Mouse (Mus musculus): ENCODE data around the gene Vim. TPM values are rescaled to one million over a fixed set of nuclear protein-coding genes. Genes with fewer than 3 reads are reported as not detected.
"Not testable (repeated sequence)": the region's sequence is repeated elsewhere in the genome, so short reads cannot be mapped to it uniquely, and the experiment has no call there.

Gene Vim
- total RNA-seq, 2 experiments from 2014 or later: 816 to 949 TPM

DNA sequence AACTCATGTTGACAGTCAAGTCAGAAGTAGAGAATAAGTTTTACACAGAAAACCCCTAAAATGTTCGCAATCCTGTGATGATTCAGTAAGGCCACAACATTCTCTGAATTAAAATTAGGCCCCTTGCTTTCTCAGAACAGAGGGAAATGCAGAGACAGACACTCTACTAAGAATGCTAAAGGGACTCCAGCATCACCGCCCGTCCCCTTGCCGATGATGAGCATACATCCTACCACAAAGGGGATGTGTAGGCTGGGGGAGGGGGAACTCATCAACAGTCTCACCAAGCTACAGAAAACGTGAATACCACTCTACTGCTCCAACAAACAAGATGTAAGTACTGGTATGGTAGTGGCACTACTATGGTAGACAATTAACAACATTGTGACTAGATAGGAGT, 14.0 kb upstream of the Vim start:
- no peak for ATAC-seq (replicated peaks; ENCODE audit: poor library complexity)

GRCm38 (mm10) chr2:13560396-13560795, 13.3 kb upstream of the Vim start:
- ATAC-seq (replicated peaks; ENCODE audit: poor library complexity): no peak

DNA sequence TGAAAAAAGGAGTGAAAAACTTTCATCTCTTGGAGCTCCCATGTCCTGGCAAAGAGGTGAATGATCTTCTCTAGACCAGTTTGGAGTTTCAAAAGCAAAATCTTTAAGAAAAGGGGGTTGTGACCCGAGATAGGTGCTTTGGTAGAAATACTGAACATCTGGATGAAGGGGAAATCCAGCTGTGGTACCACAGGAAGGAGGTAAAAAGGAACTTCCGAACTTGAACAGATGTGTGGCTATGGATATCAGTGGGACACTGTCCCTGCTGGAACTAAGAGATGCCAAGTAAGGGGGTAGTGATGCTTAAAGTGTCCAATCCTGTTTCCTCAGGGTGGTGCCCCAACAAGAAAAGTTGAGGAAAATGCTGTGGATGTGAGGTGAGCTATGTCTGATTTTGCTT, 3.6 kb upstream of the Vim start:
- ATAC-seq (replicated peaks; ENCODE audit: poor library complexity): no peak

- no peak for ATAC-seq (replicated peaks; ENCODE audit: poor library complexity)
Observed at GRCm38 (mm10) chr2:13572101-13572553, 1.6 kb upstream of the Vim start.

DNA sequence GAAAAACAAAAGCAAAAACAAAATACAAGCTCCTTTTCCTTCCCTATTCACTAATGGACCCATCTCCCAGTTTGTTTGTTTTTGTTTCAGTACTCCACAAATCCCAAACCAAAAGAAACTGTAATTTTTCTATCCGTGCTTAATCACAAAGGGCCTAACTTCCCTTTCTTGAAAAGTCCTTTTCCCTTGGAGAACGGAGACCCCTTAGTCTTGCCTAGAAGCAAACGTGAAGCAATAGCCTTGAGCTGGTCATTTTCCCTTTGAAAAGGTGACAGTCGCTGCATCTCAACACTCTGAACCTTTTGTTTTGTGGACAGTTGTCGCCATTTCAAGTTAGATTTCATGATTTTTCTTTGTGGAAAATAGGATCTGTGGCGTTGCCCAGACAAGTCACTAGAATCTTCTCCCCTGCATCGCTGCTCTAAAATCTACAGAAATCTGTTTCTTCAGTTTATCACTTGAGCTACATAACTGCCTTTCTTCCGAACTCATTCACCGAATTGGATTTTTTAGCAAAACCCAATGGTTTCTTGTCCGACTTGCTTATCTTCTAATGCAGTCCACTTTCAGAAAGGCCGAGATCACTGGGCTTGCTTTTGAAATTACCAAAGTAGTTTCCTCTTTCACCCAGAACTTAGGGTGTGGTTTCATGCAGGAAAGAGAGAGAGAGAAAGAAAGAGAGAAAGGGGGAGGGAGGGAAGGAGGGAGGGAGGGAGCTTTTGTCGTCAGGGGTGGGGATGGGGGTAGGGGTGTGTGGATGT, 900 bp upstream of the Vim start:
- ATAC-seq (replicated peaks; ENCODE audit: poor library complexity): peak; percentile 1; the same call in 1 of the 2 replicates

- ATAC-seq (replicated peaks; ENCODE audit: poor library complexity): peak; percentile 54
Observed at GRCm38 (mm10) chr2:13574066-13574800, 506 bp downstream of the Vim start.

- ATAC-seq (replicated peaks; ENCODE audit: poor library complexity): peak; percentile 43
Observed at GRCm38 (mm10) chr2:13574801-13575150, 1.0 kb downstream of the Vim start.

GRCm38 (mm10) chr2:13575287-13575801, 1.6 kb downstream of the Vim start:
- peak; percentile 29 for ATAC-seq (replicated peaks; ENCODE audit: poor library complexity)

DNA sequence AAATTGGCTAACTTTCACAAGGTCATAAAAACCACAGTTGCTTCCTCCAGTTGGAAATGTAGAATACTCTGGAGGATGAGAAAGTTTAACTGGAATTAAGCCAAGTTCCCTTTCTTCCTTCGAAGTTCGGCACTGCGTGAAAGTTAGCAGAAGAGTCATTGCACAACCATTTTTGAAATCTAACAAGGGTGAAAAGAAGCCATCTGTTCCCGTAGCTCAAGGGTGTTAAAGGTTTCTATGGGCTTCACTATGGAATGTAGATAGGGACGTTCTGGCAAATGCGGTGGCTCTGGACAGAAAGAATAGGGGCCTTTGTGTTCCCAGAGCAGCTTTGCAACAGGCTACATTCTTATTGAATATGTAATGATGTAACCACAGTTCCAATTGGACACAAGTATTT, 2.2 kb downstream of the Vim start:
- ATAC-seq (replicated peaks; ENCODE audit: poor library complexity): no peak

- no peak for ATAC-seq (replicated peaks; ENCODE audit: poor library complexity)
Observed at GRCm38 (mm10) chr2:13577399-13577798, 3.7 kb downstream of the Vim start.

DNA sequence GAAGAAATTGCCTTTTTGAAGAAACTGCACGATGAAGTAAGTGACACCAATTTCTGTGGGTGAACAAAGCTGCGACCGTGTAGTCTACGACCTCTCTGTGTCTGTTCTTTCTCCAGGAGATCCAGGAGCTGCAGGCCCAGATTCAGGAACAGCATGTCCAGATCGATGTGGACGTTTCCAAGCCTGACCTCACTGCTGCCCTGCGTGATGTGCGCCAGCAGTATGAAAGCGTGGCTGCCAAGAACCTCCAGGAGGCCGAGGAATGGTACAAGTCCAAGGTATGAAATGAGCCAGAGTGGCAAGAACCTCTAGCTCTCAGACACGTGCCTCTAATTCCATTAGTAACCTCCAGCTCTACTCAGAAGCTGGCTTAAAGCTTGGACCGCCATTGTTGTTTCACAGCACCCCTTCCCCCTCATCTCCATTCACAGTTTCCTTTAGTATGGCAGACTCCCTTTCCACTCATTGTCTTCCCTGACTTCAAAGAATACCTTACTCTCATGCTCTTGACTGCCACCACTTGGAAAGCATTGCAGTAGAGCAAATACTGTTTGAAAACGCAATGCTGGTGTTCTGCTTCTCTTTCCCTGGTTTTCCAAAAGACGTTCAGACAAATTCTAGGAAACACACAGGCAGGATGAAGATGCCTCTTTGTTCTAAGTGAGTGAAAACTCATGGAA, 4.9 kb downstream of the Vim start:
- no peak for ATAC-seq (replicated peaks; ENCODE audit: poor library complexity)

- no peak for ATAC-seq (replicated peaks; ENCODE audit: poor library complexity)
Observed at GRCm38 (mm10) chr2:13579315-13579714, 5.6 kb downstream of the Vim start.

- ATAC-seq (replicated peaks; ENCODE audit: poor library complexity): peak; percentile 49
Observed at GRCm38 (mm10) chr2:13579991-13580390, 6.3 kb downstream of the Vim start.

GRCm38 (mm10) chr2:13582184-13582583, 8.5 kb downstream of the Vim start:
- ATAC-seq (replicated peaks; ENCODE audit: poor library complexity): no peak

GRCm38 (mm10) chr2:13583746-13584145, 10.0 kb downstream of the Vim start:
- ATAC-seq (replicated peaks; ENCODE audit: poor library complexity): not testable (repeated sequence)

DNA sequence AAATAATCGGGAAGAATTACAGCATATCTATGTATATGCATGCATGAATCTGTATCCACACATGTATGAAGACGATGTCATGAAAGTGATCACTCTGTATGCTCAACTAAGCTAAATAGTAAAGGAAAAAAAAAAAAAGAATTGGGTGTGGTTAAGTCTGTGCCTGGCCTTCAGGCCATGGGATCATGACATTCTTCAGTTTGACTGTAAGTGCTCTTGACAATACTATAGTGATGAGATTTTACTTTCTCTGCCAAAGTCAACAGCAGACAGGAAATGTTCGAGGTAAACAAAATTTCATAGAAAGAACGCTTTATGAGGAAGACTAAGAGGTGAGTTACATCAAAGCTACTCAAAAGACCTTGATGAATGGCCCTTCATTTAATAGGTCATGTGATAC, 19.6 kb downstream of the Vim start:
- ATAC-seq (replicated peaks; ENCODE audit: poor library complexity): no peak

GRCm38 (mm10) chr2:13596965-13597656, 23.4 kb downstream of the Vim start:
- ATAC-seq (replicated peaks; ENCODE audit: poor library complexity): peak; percentile 75

DNA sequence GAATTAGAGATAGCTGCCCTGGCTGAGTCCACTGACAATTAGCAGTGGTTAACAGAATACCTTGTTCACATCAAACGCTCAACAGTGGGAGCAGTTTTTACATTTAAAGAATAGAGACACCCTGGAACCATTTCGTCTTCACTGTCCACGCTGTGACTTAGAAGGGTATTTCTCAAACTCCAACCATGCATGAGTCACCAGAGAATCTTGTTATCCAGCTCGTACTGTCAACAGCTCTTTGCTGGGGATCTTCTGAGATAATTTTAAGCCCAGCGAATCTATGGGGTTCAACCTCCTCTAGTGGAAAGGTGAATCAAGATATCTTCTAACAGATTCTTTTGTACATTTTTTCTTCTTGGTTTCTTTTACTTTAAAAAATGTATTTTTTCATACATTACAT, 24.4 kb downstream of the Vim start:
- no peak for ATAC-seq (replicated peaks; ENCODE audit: poor library complexity)

- no peak for ATAC-seq (replicated peaks; ENCODE audit: poor library complexity)
Observed at GRCm38 (mm10) chr2:13603093-13603492, 29.4 kb downstream of the Vim start.

GRCm38 (mm10) chr2:13603636-13604035, 29.9 kb downstream of the Vim start:
- ATAC-seq (replicated peaks; ENCODE audit: poor library complexity): not testable (repeated sequence)
